In the genomic region with DNA sequence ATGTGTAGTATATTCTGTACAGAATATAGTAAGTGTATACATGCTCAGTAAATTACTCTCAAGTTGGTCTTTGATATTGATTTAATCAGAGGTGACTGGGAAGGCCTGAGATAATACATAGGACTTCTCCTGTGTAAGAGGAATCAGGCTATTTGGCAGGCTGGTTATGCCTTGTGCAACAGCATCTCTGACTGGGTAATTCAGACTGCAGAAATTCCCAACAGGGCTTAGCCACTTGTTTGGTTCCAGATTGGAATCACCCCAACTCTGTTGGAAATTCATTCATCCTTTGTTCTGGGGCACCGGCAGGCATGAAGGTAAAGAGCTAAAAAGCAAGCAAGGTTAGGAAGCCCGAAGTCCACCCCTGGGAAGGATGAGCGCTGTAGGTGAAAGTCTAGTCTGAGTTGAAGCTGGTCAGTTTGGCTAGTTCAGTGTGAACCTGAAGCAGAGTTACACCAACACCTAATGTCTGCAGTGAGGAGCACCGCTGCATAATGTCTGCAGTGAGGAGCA, we compare ENCODE assay signal across 22 mouse cellular contexts. TPM values are rescaled to one million over a fixed set of nuclear protein-coding genes. Genes with fewer than 3 reads are reported as not detected.
DNase-seq lines count a peak whose midpoint lies in the region; ATAC-seq and TF ChIP-seq lines count a peak whose summit lies in the region.
"Had no signal": no experiment of that assay in that cellular context is flagged by ENCODE, and none has a peak within 500 bp of the region (broad histone marks: within the 10 kb centered on the region; RNA-seq: fewer than 3 reads in every experiment).

No protein-coding gene starts in this region.

- no peak for TF ChIP-seq EP300 in stomach, postnatal 0 days (optimal IDR thresholded peaks at IDR 0.05)

- no peaks in the 10 kb centered on the region for H3K9me3 ChIP-seq in heart, embryonic 12.5 days (replicated peaks)
- H3K9me3 ChIP-seq in intestine, embryonic 15.5 days, result no peaks in the 10 kb centered on the region
- no peaks in the 10 kb centered on the region for H3K9me3 ChIP-seq in stomach, postnatal 0 days (ENCODE audit: control insufficient read depth, low read length)
- H3K9me3 ChIP-seq in midbrain, embryonic 10.5 days (replicated peaks), result no peaks in the 10 kb centered on the region
- H3K9me3 ChIP-seq: embryonic facial prominence, embryonic 12.5 days; forebrain, embryonic 12.5 days; hindbrain, embryonic 10.5 days; hindbrain, embryonic 15.5 days had no signal

- no peak for ATAC-seq in heart, embryonic 12.5 days (ENCODE audit: insufficient number of reproducible peaks, low FRiP score)
- ATAC-seq in intestine, embryonic 15.5 days, result no peak
- ATAC-seq in stomach, postnatal 0 days (ENCODE audit: low FRiP score, low TSS enrichment), result no peak
- ATAC-seq: forebrain, embryonic 16.5 days had no signal

- H3K36me3 ChIP-seq in heart, embryonic 12.5 days, result no peaks in the 10 kb centered on the region
- H3K36me3 ChIP-seq in intestine, embryonic 15.5 days, result no peaks in the 10 kb centered on the region
- no peaks in the 10 kb centered on the region for H3K36me3 ChIP-seq in stomach, postnatal 0 days (ENCODE audit: control insufficient read depth, insufficient read depth, low read length)
- no peaks in the 10 kb centered on the region for H3K36me3 ChIP-seq in midbrain, embryonic 10.5 days
- H3K36me3 ChIP-seq: embryonic facial prominence, embryonic 12.5 days; forebrain, embryonic 12.5 days; hindbrain, embryonic 10.5 days; hindbrain, embryonic 15.5 days had no signal

- no peak overlapping the region for H3K4me2 ChIP-seq in heart, embryonic 12.5 days
- no peak overlapping the region for H3K4me2 ChIP-seq in intestine, embryonic 15.5 days (replicated peaks)
- H3K4me2 ChIP-seq in stomach, postnatal 0 days (replicated peaks; ENCODE audit: low read depth), result no peak overlapping the region
- H3K4me2 ChIP-seq: embryonic facial prominence, embryonic 12.5 days; forebrain, embryonic 12.5 days; heart, embryonic 11.5 days; hindbrain, embryonic 15.5 days had no signal

- TF ChIP-seq CTCF in stomach, postnatal 0 days (IDR thresholded peaks at IDR 0.05; ENCODE audit: low read depth), result no peak
- TF ChIP-seq CTCF in layer of hippocampus, adult 2 months (conservative IDR thresholded peaks at IDR 0.05), result no peak

- H3K4me3 ChIP-seq in heart, embryonic 12.5 days, result no peak overlapping the region
- H3K4me3 ChIP-seq in intestine, embryonic 15.5 days (replicated peaks), result no peak overlapping the region
- H3K4me3 ChIP-seq in stomach, postnatal 0 days (ENCODE audit: low read depth, low read length), result no peak overlapping the region
- H3K4me3 ChIP-seq in midbrain, embryonic 10.5 days, result no peak overlapping the region
- no peak overlapping the region for H3K4me3 ChIP-seq in layer of hippocampus, adult 2 months
- H3K4me3 ChIP-seq: embryonic facial prominence, embryonic 12.5 days; forebrain, embryonic 12.5 days; heart, adult 2 months; hindbrain, embryonic 10.5 days; hindbrain, embryonic 15.5 days had no signal

- DNase-seq in heart, adult 11 months, result peak; percentile 77
- DNase-seq in adipocyte (ENCODE audit: low spot score), result peak; percentile 84
- no peak for DNase-seq in stomach, postnatal 0 days (ENCODE audit: low spot score)
- no peak for DNase-seq in midbrain, embryonic 10.5 days (ENCODE audit: low spot score)
- no peak for DNase-seq in layer of hippocampus, adult 2 months (ENCODE audit: low spot score in 2 of 2)
- DNase-seq: cerebellum, adult 11 months; cerebellum, adult 9-10 months; cerebellum, postnatal 25 days; gastrocnemius, postnatal 10 days; heart, adult 2 months; kidney, adult 18-20 months had no signal

- peaks cover 1% of the 10 kb centered on the region; the same call in 1 of the 2 replicates for H3K4me1 ChIP-seq in heart, embryonic 12.5 days (replicated peaks)
- H3K4me1 ChIP-seq in intestine, embryonic 15.5 days (replicated peaks), result 0 out of 2 replicates have a peak, but pooled peaks cover 1% of the 10 kb centered on the region
- H3K4me1 ChIP-seq in stomach, postnatal 0 days (replicated peaks; ENCODE audit: control insufficient read depth, insufficient read depth), result no peaks in the 10 kb centered on the region
- no peaks in the 10 kb centered on the region for H3K4me1 ChIP-seq in midbrain, embryonic 10.5 days
- H3K4me1 ChIP-seq: embryonic facial prominence, embryonic 12.5 days; hindbrain, embryonic 10.5 days; hindbrain, embryonic 15.5 days had no signal

- WGBS in heart, embryonic 12.5 days, result 89% methylated on average over 4 of the region's 4 CpGs
- WGBS in intestine, embryonic 15.5 days, result 92% methylated on average over 4 of the region's 4 CpGs
- WGBS in stomach, postnatal 0 days, result 84% methylated on average over 4 of the region's 4 CpGs
- 81% methylated on average over 4 of the region's 4 CpGs for WGBS in midbrain, embryonic 10.5 days

- no peak overlapping the region for H3K27ac ChIP-seq in heart, embryonic 12.5 days (ENCODE audit: poor library complexity, severe bottlenecking)
- H3K27ac ChIP-seq in intestine, embryonic 15.5 days, result peak overlapping the region; percentile 15; the same call in 1 of the 2 replicates
- peak overlapping the region; percentile 56; the same call in 1 of the 2 replicates for H3K27ac ChIP-seq in stomach, postnatal 0 days (replicated peaks)
- H3K27ac ChIP-seq in midbrain, embryonic 10.5 days (replicated peaks), result no peak overlapping the region
- no peak overlapping the region for H3K27ac ChIP-seq in layer of hippocampus, adult 2 months
- H3K27ac ChIP-seq: embryonic facial prominence, embryonic 12.5 days; forebrain, embryonic 12.5 days; heart, adult 2 months; hindbrain, embryonic 10.5 days; hindbrain, embryonic 15.5 days had no signal

- no peak overlapping the region for H3K9ac ChIP-seq in heart, embryonic 12.5 days
- H3K9ac ChIP-seq in intestine, embryonic 15.5 days, result no peak overlapping the region
- no peak overlapping the region for H3K9ac ChIP-seq in stomach, postnatal 0 days (ENCODE audit: low read length)
- H3K9ac ChIP-seq: embryonic facial prominence, embryonic 12.5 days; forebrain, embryonic 12.5 days; hindbrain, embryonic 15.5 days had no signal

- H3K27me3 ChIP-seq in heart, embryonic 12.5 days (replicated peaks), result no peaks in the 10 kb centered on the region
- no peaks in the 10 kb centered on the region for H3K27me3 ChIP-seq in intestine, embryonic 15.5 days (replicated peaks)
- H3K27me3 ChIP-seq in stomach, postnatal 0 days (ENCODE audit: control insufficient read depth, insufficient read depth, low read length), result no peaks in the 10 kb centered on the region
- no peaks in the 10 kb centered on the region for H3K27me3 ChIP-seq in midbrain, embryonic 10.5 days (ENCODE audit: low read depth, poor library complexity, severe bottlenecking)
- H3K27me3 ChIP-seq: embryonic facial prominence, embryonic 12.5 days; forebrain, embryonic 12.5 days; hindbrain, embryonic 15.5 days had no signal

RNA-seq across cellular contexts. Expression of a gene that starts 14.3 kb away (rescaled TPM):
- 15.0 and 16.0 TPM in 2 replicates for polyA plus RNA-seq in heart, embryonic 12.5 days (2016; fragmentation: Nextera tagmentation; extraction: Ambion mirVana)
- polyA plus RNA-seq in intestine, embryonic 15.5 days (2015; fragmentation: Nextera tagmentation; extraction: Ambion mirVana), result 28.2 and 28.3 TPM in 2 replicates
- 8.7 and 10.4 TPM in 2 replicates for polyA plus RNA-seq in stomach, postnatal 0 days (2015; fragmentation: Nextera tagmentation; extraction: Ambion mirVana)
- 12.5 and 15.7 TPM in 2 replicates for polyA plus RNA-seq in midbrain, embryonic 10.5 days (2016; fragmentation: Nextera tagmentation; extraction: Ambion mirVana)
- 10 to 100 TPM; 35.6 to 38.0 TPM for total RNA-seq in layer of hippocampus, adult 2 months (2021)

RNA-seq across cellular contexts. Expression of a gene that starts 43.7 kb away (rescaled TPM):
- polyA plus RNA-seq in heart, embryonic 12.5 days (2016; fragmentation: Nextera tagmentation; extraction: Ambion mirVana), result not detected in 2 replicates
- 0.57 and 0.77 TPM in 2 replicates for polyA plus RNA-seq in intestine, embryonic 15.5 days (2015; fragmentation: Nextera tagmentation; extraction: Ambion mirVana)
- 0.62 and 1.0 TPM in 2 replicates for polyA plus RNA-seq in stomach, postnatal 0 days (2015; fragmentation: Nextera tagmentation; extraction: Ambion mirVana)
- 0.44 and 0.92 TPM in 2 replicates for polyA plus RNA-seq in midbrain, embryonic 10.5 days (2016; fragmentation: Nextera tagmentation; extraction: Ambion mirVana)
- 10 to 100 TPM; 42.9 to 48.9 TPM for total RNA-seq in layer of hippocampus, adult 2 months (2021)
- total RNA-seq: gastrocnemius, postnatal 4 days; heart, adult 2 months; heart, postnatal 25 days had no signal
- polyA plus RNA-seq: heart, adult 2 months; heart, embryonic 11.5 days; heart, embryonic 16.5 days had no signal

Comparison
In these comparisons a context has a peak if more than half of its experiments do, and no peak if none do; other contexts are left out.
1. DNase-seq: peak in heart, adult 11 months (single experiment) and adipocyte (single experiment); none in stomach, postnatal 0 days (single experiment), midbrain, embryonic 10.5 days (single experiment) and layer of hippocampus, adult 2 months (0 of 2).
2. H3K27ac ChIP-seq: peak in intestine, embryonic 15.5 days (single experiment) and stomach, postnatal 0 days (single experiment); none in heart, embryonic 12.5 days (single experiment), midbrain, embryonic 10.5 days (single experiment) and layer of hippocampus, adult 2 months (single experiment).